ENCODE assay signal across 7 mouse cellular contexts in the genomic region with DNA sequence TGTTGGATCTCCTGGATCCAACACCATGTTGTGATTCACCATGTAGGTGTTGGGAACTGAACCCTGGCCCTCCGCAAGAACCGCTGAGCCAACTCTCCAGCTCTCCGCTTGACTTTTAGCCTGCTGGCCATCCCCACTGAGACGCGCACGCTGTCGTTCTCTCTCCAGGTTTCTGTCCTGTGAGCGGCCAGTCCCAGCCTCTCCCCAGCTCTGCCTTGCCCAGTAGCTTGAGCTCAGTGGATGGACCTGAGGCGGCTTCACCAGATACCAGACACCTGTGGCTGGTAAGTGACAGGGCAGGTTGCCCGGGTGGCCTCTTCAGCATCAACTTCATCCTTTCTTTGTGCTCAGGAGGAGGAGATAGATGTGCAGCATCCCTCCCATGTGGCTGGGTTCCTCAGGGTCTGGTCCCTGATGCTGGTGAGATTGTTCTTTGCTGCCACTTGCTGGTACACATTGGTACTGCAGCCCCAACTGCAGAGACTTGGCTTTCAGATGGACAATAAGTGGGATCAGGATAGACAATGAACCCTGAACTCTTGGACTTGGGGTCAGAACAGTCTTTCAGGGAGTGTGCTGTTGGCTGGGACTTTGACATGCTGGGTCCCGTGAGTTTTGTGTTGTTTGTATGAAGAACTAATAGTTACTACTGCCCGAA. TPM values are rescaled to one million over a fixed set of nuclear protein-coding genes. Genes with fewer than 3 reads are reported as not detected.
DNase-seq lines count a peak whose midpoint lies in the region; ATAC-seq and TF ChIP-seq lines count a peak whose summit lies in the region.

No protein-coding gene starts in this region.

- no peak overlapping the region for H3K4me3 ChIP-seq in intestine, postnatal 0 days (ENCODE audit: low read depth, low read length)
- H3K4me3 ChIP-seq in midbrain, embryonic 13.5 days (replicated peaks): no peak overlapping the region

- no peak overlapping the region for H3K9ac ChIP-seq in intestine, postnatal 0 days (ENCODE audit: low read depth, low read length)
- H3K9ac ChIP-seq in midbrain, embryonic 13.5 days (replicated peaks): no peak overlapping the region; the same call in 1 of the 2 replicates

- no peaks in the 10 kb centered on the region for H3K9me3 ChIP-seq in intestine, postnatal 0 days (ENCODE audit: control insufficient read depth)
- H3K9me3 ChIP-seq in midbrain, embryonic 13.5 days: no peaks in the 10 kb centered on the region

- intact Hi-C loops in left cerebral cortex, postnatal 25 days (cut with DNase I): loop anchor here (2.0 kb wide), 1 partner anchor 42 kb away; the partner anchor contains the start of gene Fanca

- H3K27ac ChIP-seq in intestine, postnatal 0 days (ENCODE audit: low read depth, low read length): no peak overlapping the region
- H3K27ac ChIP-seq in midbrain, embryonic 13.5 days: 0 out of 2 replicates have a peak overlapping the region, but pooled peaks have one; percentile 47

- DNase-seq in adrenal gland, adult (ENCODE audit: inconsistent age in 2 of 2, low spot score in 1 of 2): peak; percentile 66 to 92
- DNase-seq in cerebellum, postnatal 25 days: peak; percentile 88 to 89
- peak; percentile 84 to 92 for DNase-seq in frontal cortex, postnatal 25 days (ENCODE audit: low spot score in 2 of 2)
- peak; percentile 85 to 87 for DNase-seq in left cerebral cortex, postnatal 25 days (ENCODE audit: low spot score in 2 of 2)
- DNase-seq in spleen, adult 12 weeks (ENCODE audit: low spot score): peak; percentile 60

- no peak overlapping the region for H3K4me2 ChIP-seq in intestine, postnatal 0 days (replicated peaks; ENCODE audit: low read depth)
- no peak overlapping the region for H3K4me2 ChIP-seq in midbrain, embryonic 13.5 days (replicated peaks)

- WGBS in intestine, postnatal 0 days: 48% methylated on average over 12 of the region's 12 CpGs
- 36% methylated on average over 12 of the region's 12 CpGs for WGBS in midbrain, embryonic 13.5 days

- H3K4me1 ChIP-seq in intestine, postnatal 0 days (replicated peaks; ENCODE audit: control insufficient read depth, insufficient read depth, low read length): no peaks in the 10 kb centered on the region
- H3K4me1 ChIP-seq in midbrain, embryonic 13.5 days (replicated peaks): 0 out of 2 replicates have a peak, but pooled peaks cover 3% of the 10 kb centered on the region

- H3K27me3 ChIP-seq in intestine, postnatal 0 days (replicated peaks; ENCODE audit: control insufficient read depth, insufficient read depth, low read length): no peaks in the 10 kb centered on the region
- H3K27me3 ChIP-seq in midbrain, embryonic 13.5 days: no peaks in the 10 kb centered on the region

- peak; percentile 60 for ATAC-seq in intestine, postnatal 0 days
- ATAC-seq in midbrain, embryonic 13.5 days: peak; percentile 87

- no peaks in the 10 kb centered on the region for H3K36me3 ChIP-seq in intestine, postnatal 0 days (ENCODE audit: control insufficient read depth, insufficient read depth)
- peaks cover 88% of the 10 kb centered on the region for H3K36me3 ChIP-seq in midbrain, embryonic 13.5 days

- peak; percentile 95 for TF ChIP-seq CTCF in intestine, postnatal 0 days (IDR thresholded peaks at IDR 0.05; ENCODE audit: low read depth)

RNA-seq across cellular contexts. Expression of gene Tcf25, which starts 12.3 kb away (rescaled TPM):
- 147 and 178 TPM in 2 replicates for polyA plus RNA-seq in intestine, postnatal 0 days (2015; fragmentation: Nextera tagmentation; extraction: Ambion mirVana)
- 100 to 1,000 TPM; 568 to 614 TPM for total RNA-seq in left cerebral cortex, postnatal 25 days (2021)
- 238 and 263 TPM in 2 replicates for polyA plus RNA-seq in midbrain, embryonic 13.5 days (2015; fragmentation: Nextera tagmentation; extraction: Ambion mirVana)

RNA-seq across cellular contexts. Expression of gene Spire2, which starts 28.7 kb away (rescaled TPM):
- polyA plus RNA-seq in intestine, postnatal 0 days (2015; fragmentation: Nextera tagmentation; extraction: Ambion mirVana): 1.8 and 2.5 TPM in 2 replicates
- total RNA-seq in left cerebral cortex, postnatal 25 days (2021): 10 to 100 TPM; 16.0 to 16.5 TPM
- 31.8 and 38.7 TPM in 2 replicates for polyA plus RNA-seq in midbrain, embryonic 13.5 days (2015; fragmentation: Nextera tagmentation; extraction: Ambion mirVana)

RNA-seq across cellular contexts. Expression of gene Fanca, which starts 42.8 kb away (rescaled TPM):
- polyA plus RNA-seq in intestine, postnatal 0 days (2015; fragmentation: Nextera tagmentation; extraction: Ambion mirVana): 5.3 and 7.8 TPM in 2 replicates
- total RNA-seq in left cerebral cortex, postnatal 25 days (2021): 1 to 10 TPM; 3.2 to 3.4 TPM
- 14.0 and 15.2 TPM in 2 replicates for polyA plus RNA-seq in midbrain, embryonic 13.5 days (2015; fragmentation: Nextera tagmentation; extraction: Ambion mirVana)

RNA-seq across cellular contexts. Expression of gene Mc1r, which starts 45.7 kb away (rescaled TPM):
- polyA plus RNA-seq in intestine, postnatal 0 days (2015; fragmentation: Nextera tagmentation; extraction: Ambion mirVana): not detected in 2 replicates
- total RNA-seq in left cerebral cortex, postnatal 25 days (2021): under 1 TPM in 1 of 2 experiments, not detected in 1; 0.09 TPM
- polyA plus RNA-seq in midbrain, embryonic 13.5 days (2015; fragmentation: Nextera tagmentation; extraction: Ambion mirVana): 0.17 and 0.31 TPM in 2 replicates

RNA-seq across cellular contexts. Expression of gene Tubb3, which starts 50.0 kb away (rescaled TPM):
- polyA plus RNA-seq in intestine, postnatal 0 days (2015; fragmentation: Nextera tagmentation; extraction: Ambion mirVana): 22.5 and 23.9 TPM in 2 replicates
- total RNA-seq in left cerebral cortex, postnatal 25 days (2021): 100 to 1,000 TPM; 447 to 452 TPM
- polyA plus RNA-seq in midbrain, embryonic 13.5 days (2015; fragmentation: Nextera tagmentation; extraction: Ambion mirVana): 1,993 and 2,050 TPM in 2 replicates
